Mouse (Mus musculus): ENCODE data around the gene Mfn2.
A peak's percentile ranks its signal among the peaks of the same experiment; 100 is the strongest.
"Not testable (repeated sequence)": the region's sequence is repeated elsewhere in the genome, so short reads cannot be mapped to it uniquely, and the experiment has no call there.

Gene Mfn2

DNA sequence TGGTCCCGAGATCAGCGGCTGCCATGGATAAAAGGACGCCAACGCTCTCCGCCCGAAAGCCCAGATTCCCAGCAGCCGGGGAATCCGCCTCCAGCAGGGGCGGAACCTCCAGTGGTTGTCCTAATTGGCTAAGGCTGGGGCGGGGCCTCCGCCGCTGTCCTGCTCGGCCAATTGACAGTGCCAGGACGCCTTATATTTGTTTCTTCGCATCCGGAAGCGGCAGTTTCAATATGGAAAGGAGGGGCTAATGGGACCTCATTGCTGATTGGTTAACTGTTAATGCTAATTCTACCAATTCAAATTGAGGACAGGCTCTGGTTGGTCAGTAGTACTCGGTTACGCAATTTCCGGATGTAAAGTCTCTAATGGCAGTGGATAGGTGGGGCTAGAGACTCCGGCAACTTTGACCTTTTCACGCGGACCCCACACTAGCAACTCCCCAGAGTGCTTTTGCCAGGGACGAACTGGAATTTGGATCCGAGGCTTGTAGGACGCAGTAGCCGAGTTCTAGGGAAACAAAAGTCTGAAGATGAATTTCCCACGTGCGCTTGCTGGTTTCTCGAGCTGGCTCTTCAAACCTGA lies 36.0 kb downstream of the Mfn2 start, which contains the start of the genes Miip and Fv1:
TSS of gene Miip (minus strand) at position 367 of the 582 bp plus-strand sequence.
TSS of gene Fv1 (plus strand) at position 530 of the 582 bp plus-strand sequence.
- DNase-seq (ENCODE audit: low spot score in 2 of 2): peak; percentile 94 to 98

DNA sequence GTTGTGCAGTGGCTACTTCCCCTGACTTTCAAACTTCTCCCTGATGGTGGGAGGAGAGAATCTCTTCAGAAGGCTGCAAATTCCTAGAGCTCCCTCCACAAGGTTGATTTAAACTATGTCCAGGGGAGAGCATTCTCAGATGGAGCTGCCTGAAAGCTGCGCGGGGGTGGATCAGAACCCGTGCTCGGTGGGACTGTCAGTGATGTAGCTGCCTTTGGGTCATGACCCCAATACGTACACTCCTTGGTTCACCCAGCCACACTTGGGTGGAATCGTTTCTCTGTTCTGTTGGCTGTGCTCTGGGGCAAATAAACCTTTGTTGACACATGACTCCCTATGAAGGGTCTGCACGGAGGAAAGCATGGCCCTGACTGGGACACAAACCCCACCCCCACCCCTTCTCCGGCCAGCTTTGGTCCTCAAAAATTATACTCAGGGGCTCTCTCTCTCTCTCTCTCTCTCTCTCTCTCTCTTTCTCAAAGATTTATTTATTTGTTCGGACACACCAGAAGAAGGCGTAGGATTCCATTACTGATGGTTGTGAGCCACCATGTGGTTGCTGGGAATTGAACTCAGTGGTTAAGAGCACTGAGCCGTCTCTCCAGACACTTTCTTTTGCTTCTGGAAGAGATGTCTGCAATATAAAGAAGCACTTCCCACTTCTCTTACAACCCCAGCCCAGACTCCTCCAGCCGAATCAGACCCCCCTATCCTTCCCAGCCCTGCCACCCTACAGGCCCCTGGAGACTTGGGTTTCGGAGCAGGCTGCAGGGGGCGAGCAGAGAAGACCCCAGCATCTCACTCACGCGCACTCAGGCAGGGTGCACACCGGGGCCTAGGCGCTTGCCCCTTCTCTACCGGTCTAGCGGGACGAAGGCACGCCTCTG lies 36.7 kb downstream of the Mfn2 start:
- no peak for DNase-seq (ENCODE audit: low spot score in 2 of 2)

DNA sequence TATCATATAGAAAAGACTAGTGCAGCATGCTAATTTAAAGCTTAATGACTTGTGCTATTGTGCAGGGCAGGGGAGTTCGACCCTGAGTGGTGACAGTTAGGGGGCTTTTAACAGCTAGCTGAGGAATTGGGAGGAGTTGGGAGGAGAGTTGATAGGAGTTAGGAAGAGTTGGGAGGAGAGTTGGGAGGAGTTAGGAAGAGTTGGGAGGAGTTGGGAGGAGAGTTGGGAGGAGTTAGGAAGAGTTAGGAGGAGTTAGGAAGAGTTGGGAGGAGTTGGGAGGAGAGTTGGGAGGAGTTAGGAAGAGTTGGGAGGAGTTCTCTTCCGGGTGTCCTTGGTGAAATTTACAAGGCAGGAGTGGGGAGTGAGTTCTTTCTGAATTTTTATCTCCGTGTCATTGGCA lies 37.7 kb downstream of the Mfn2 start:
- not testable (repeated sequence) for DNase-seq (ENCODE audit: low spot score in 2 of 2)

DNA sequence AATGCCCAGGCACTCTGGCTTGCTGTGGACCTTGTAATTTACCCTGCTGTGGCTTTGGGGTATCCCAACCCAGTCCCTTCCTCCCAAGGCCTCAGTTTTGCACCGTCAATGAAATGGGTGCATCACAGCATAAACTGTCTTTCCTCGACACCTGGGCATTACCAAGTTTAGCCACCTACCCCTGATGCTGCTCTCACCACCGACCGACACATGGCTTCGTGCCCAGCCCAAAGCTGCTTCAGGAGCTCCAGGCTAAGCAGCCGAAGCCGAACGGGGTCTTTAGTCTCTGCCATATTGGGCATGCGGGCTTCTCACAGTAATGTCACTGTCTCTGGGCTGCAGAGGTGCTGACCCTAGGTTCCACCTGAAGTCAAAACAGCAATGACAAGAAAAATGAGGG lies 38.4 kb downstream of the Mfn2 start:
- DNase-seq (ENCODE audit: low spot score in 2 of 2): no peak

DNA sequence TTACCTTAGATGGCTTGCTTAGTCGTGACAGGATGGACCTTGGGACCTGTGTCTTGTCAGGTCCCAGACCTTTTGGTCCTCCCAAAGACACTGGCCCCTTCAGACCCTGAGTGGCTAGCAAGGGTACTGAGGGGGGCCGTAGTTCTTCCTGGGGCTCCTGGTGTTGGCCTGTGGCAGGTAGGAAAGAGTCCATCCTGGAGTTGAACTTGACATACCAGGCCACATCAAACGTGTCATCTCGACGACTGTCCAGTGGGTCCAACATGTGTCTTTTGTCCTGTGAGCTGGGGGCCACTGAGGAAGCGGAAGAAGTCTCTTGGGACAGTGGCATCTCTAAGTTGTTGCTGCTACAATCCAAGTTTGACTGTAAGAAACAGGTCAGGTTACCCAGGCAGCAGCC lies 38.9 kb downstream of the Mfn2 start:
- no peak for DNase-seq (ENCODE audit: low spot score in 2 of 2)

DNA sequence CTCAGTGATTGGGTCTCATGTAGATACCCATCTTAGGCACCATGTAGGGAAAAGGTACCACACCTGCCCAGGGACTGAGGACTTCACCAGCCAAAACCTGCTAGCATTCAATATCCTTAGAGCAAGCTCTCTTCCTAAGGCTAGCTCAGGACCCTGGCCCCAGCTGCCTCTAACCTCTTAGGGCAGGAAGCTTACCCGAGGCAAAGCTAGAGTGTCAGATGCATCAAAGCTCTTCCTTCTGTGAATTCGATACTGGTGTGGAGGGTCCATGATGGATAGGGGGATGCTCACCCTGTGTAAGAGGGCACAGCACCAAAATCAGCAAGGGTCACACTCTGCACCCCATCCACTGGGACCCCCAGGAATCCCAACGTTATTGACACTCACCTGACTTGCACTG lies 42.5 kb downstream of the Mfn2 start:
- no peak for DNase-seq (ENCODE audit: low spot score in 2 of 2)

DNA sequence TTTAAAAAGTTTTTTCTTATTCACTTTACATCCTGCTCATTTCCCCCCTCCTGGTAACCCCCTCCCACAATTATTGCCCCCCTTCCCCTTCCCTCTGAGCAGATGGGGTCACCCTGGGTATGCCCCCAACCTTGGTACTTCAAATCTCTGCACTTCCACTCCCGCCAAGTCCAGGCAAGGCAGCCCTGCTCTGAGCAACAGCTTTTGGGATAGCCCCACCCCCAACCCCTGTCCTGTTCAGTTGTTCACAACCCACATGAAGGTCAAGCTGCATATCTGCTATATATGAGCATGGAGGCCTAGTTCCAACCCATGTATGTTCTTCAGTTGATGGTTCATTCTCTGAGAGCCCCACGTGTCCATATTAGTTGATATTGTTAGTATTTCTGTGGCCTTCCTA lies 53.7 kb downstream of the Mfn2 start:
- no peak for DNase-seq (ENCODE audit: low spot score in 2 of 2)

DNA sequence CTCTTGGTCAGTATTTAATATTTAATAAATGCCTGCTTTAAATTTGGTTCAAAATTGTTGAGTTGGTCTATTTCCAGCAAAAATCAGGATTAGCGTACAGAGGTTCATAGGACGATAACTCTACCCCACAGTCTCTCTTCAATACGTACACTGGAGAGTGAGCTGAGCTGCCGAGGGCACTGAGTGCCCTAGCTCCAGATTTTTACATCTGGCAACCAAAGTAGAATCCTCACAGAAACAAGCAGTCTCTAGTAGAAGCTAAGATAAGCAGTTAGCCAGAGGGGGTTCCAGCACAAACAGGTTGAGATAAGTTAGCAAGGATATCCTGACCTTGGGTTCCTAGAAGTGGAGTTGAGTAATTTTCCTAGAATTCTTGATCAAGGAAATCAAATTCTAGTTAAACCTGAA lies 55.9 kb downstream of the Mfn2 start:
- DNase-seq (ENCODE audit: low spot score in 2 of 2): no peak

DNA sequence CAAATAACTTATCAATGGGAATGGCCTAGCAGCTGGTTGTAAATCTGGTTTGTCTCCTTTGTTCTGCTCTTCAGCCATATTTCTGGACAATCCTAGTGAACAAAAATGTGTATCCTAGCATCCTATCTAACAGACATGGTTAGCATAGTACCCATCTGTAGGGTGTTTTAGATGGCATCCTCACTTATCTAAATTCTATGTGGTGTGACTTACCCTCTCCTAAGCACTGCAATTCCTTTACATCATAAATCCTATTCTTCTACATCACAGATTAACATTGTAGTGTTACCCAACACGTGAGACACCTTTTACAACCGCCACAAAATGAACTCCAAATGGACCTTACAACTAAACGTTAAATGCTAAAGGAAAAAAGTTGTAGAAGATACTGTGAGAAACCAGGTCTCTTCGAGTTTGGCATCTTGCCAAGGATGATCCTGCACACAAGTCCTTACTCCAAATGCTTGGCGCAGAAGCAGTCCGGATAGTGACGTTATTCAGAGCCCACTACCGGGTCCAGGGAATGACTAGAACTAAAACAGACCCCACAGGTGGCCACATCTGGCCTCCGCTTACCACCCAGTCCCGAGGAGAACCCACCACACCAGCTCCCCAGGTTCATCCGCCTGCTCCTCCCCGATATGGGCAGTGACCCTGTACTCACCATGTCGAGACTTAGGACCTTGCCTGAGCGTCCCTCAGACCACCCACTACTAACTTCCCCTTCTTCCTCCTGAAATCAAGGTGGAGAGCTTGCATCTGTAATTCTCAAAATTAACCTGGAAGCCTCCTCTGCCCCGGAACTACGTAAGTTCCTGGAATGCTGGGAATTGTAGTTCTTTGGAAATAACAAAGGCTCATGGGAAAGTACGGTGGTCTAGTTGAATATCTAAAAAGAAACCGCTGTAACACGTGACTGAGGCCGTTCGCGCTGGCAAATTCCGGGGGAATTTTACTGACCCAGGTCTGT lies 56.6 kb downstream of the Mfn2 start, which contains the start of gene Zfp933:
TSS of gene Zfp933 (minus strand) at position 753 of the 970 bp plus-strand sequence.
- DNase-seq (ENCODE audit: low spot score in 2 of 2): peak; percentile 79 to 81

DNA sequence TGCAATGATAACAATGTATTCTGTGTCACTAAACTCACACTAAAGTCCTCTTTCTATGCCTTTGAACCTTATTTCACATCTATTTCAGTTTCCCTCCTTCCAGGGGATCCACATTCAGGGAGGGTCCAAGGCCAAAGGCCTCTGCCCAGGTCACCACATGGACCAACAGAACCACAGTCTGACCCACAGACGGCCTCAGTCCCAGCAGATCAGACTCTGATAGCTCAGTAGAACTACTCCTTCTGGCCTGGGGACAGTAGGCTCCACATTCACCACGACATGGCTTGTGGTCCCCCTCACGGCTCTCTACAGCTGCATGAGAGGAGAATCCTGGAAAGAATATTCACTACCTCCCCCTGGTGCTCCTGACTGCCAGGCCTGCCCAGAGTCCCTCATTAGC lies 61.6 kb downstream of the Mfn2 start:
- no peak for DNase-seq (ENCODE audit: low spot score in 2 of 2)

DNA sequence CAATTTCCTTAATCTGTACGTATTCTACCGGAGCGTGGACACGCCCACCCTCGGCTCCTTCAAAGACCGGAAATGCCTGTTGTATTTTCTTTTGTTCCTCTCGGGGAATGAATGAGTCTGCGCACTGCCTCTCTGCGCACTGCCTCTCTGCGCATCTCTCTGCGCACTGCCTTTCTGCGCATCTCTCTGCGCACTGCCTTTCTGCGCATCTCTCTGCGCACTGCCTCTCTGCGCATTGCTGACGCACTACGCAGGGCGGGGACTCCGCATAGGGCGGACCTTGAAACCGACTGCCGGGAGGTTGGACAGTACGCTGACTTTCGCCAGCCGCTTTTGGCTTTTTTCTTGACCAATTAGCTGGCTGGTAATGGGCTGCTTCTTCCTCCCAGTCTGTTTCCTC lies 65.2 kb downstream of the Mfn2 start:
- DNase-seq (ENCODE audit: low spot score in 2 of 2): peak in 1 of 2 experiments; percentile 23

DNA sequence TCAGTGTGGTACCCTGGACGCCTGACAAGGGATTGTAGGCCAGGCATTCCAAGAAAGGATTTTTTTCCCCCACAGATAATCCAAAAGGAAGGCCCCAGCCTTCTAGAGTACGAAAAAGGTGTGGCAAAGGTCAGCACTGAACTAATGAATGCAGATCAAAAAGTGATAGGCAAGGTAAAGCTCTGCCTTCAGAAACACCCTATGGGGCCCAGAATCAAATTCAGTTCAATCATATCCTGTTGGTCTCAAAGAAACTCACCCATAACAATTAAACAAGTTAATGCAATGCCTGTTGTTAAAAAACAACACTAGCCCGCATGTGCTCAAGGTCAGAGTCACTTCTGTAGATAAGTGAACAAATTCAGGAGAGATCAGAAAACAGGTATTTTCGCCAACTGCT lies 80.1 kb downstream of the Mfn2 start:
- DNase-seq (ENCODE audit: low spot score in 2 of 2): no peak

Measured in right cerebral cortex, adult 2 months (tissue).